Mouse (Mus musculus) cerebellum, postnatal 14 days (tissue): ENCODE results near the gene Tnfsf4.

Source experiments
- DNase-seq, 2 experiments: peaks; one replicate each; pipeline ENCODE4 v3.0.0; 2021; ENCODE audit warnings: mixed read lengths in 2 of 2

Gene Tnfsf4

DNA sequence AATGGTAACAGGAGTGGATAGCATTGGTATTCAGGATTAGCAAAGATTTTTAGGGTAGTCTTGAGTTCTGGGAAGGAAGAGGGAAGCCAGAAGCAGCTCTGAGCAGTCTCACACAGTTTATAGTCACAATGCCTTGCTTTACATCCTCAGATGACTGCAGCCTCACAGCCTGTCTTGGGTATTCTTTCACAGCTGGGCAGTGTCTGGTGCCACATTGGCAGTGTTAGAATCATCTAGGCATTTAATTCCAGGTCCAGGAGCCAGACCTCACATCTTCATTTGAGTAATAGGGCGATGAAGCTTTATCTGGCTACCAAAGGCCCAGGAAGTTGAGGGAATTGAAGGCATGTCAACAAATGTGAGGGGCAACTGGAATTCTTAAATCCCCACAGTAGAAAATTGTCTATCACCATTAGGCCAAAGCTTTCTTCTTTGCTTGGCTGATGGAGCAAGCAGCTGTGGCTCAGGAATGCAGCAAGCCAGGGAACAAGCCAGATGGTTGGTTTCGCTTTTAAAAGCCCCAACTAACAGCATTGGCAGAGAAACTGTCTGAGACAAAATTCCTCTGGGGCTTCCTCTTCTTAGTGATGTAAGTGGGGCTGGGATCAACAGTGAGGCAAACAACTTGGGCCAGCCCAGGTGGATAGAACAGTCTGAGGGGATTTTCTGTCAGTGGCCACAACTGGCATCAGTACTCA, 68.3 kb downstream of the Tnfsf4 start:
- DNase-seq, result no peak
